Mouse (Mus musculus) megakaryocyte, adult 5-6 weeks (primary cell): ENCODE measurements at regions not wholly inside any gene's neighbourhood (a gene's known extent, or its start where the extent isn't known, plus 50 kb on each side); places are given as distances from the start of the nearest gene placed in this dataset.
"Not testable (repeated sequence)": the region's sequence is repeated elsewhere in the genome, so short reads cannot be mapped to it uniquely, and the experiment has no call there.

Experiments used
- ATAC-seq: 2 replicates; pipeline ENCODE4 v1.8.0; 2016; ENCODE audit warnings: mild to moderate bottlenecking, inconsistent platforms; ENCODE audit not compliant: poor library complexity, severe bottlenecking

GRCm38 (mm10) chr13:99128979-99129378, 55.6 kb upstream of the Zfp366 start:
- ATAC-seq = no peak

- ATAC-seq = no peak
These were observed 56.3 kb upstream of the Zfp366 start for GRCm38 (mm10) chr13:99128284-99128691.

GRCm38 (mm10) chr13:99127716-99128115, 56.9 kb upstream of the Zfp366 start:
- ATAC-seq = no peak

GRCm38 (mm10) chr13:99126971-99127370, 57.7 kb upstream of the Zfp366 start:
- ATAC-seq = not testable (repeated sequence)

GRCm38 (mm10) chr13:99126538-99126937, 58.1 kb upstream of the Zfp366 start:
- ATAC-seq = peak; percentile 51

- ATAC-seq = peak; percentile 69
These were observed 58.7 kb upstream of the Zfp366 start for GRCm38 (mm10) chr13:99125946-99126345.

- ATAC-seq = no peak
These were observed 59.6 kb upstream of the Zfp366 start for GRCm38 (mm10) chr13:99124894-99125570.

GRCm38 (mm10) chr13:99124141-99124540, 60.5 kb upstream of the Zfp366 start:
- no peak for ATAC-seq

GRCm38 (mm10) chr13:99123476-99124140, 61.0 kb upstream of the Zfp366 start:
- ATAC-seq = no peak

- ATAC-seq = not testable (repeated sequence)
These were observed 62.1 kb upstream of the Zfp366 start for GRCm38 (mm10) chr13:99122539-99122938.

GRCm38 (mm10) chr13:99121096-99121495, 63.5 kb upstream of the Zfp366 start:
- no peak for ATAC-seq

- no peak for ATAC-seq
These were observed 64.7 kb upstream of the Zfp366 start for GRCm38 (mm10) chr13:99119941-99120340.

GRCm38 (mm10) chr13:99118901-99119300, 65.7 kb upstream of the Zfp366 start:
- ATAC-seq = no peak

- ATAC-seq = no peak
These were observed 69.1 kb upstream of the Zfp366 start for GRCm38 (mm10) chr13:99115541-99115940.

- ATAC-seq = no peak
These were observed 70.1 kb upstream of the Zfp366 start for GRCm38 (mm10) chr13:99114565-99114964.

GRCm38 (mm10) chr13:99111736-99112386, 72.8 kb upstream of the Zfp366 start:
- no peak for ATAC-seq

GRCm38 (mm10) chr13:99107983-99108382, 76.6 kb upstream of the Zfp366 start:
- ATAC-seq = no peak

GRCm38 (mm10) chr13:99102089-99102681, 82.4 kb upstream of the Zfp366 start:
- 0 out of 2 replicates have a peak, but pooled peaks have one; percentile 13 for ATAC-seq

- ATAC-seq = peak; percentile 79
These were observed 83.9 kb upstream of the Zfp366 start for GRCm38 (mm10) chr13:99100430-99101409.

- ATAC-seq = peak; percentile 61
These were observed 84.7 kb upstream of the Zfp366 start for GRCm38 (mm10) chr13:99099794-99100429.
